Mouse (Mus musculus) brain, adult 2 months (tissue): Measurements from ENCODE around the gene Platr17.
A peak's percentile ranks its signal among the peaks of the same experiment; 100 is the strongest.
"Not testable (repeated sequence)": the region's sequence is repeated elsewhere in the genome, so short reads cannot be mapped to it uniquely, and the experiment has no call there.

Source experiments
- DNase-seq: peaks from one replicate; pipeline ENCODE4 v3.0.0; 2011; ENCODE audit warnings: low read depth, low spot score

The Platr17 gene

GRCm38 (mm10) chr17:33940206-33940805 lies 35.4 kb downstream of the Platr17 start, which contains the start of the genes Pfdn6 and Wdr46:
Gene Pfdn6, minus strand, starts transcription at chr17:33940343.
Gene Wdr46, plus strand, starts transcription at chr17:33940660.
- peak; percentile 96 for DNase-seq

- no peak for DNase-seq
These were observed 36.0 kb downstream of the Platr17 start for GRCm38 (mm10) chr17:33940981-33941380.

GRCm38 (mm10) chr17:33941381-33941780 lies 36.4 kb downstream of the Platr17 start:
- DNase-seq, result no peak

- DNase-seq, result no peak
These were observed 38.5 kb downstream of the Platr17 start for GRCm38 (mm10) chr17:33943454-33943853.

- peak; percentile 60 for DNase-seq
These were observed 42.6 kb downstream of the Platr17 start for GRCm38 (mm10) chr17:33947430-33948089.

- DNase-seq, result no peak
These were observed 43.4 kb downstream of the Platr17 start for GRCm38 (mm10) chr17:33948090-33948904.

GRCm38 (mm10) chr17:33948905-33949537 lies 44.1 kb downstream of the Platr17 start:
- DNase-seq, result no peak

- no peak for DNase-seq
These were observed 45.2 kb downstream of the Platr17 start for GRCm38 (mm10) chr17:33950131-33950625.

- peak; percentile 94 for DNase-seq
These were observed 46.3 kb downstream of the Platr17 start, which contains the start of gene B3galt4 for GRCm38 (mm10) chr17:33951021-33951946. Gene B3galt4, minus strand, starts transcription at chr17:33951488.

- not testable (repeated sequence) for DNase-seq
These were observed 47.1 kb downstream of the Platr17 start for GRCm38 (mm10) chr17:33952015-33952414.

GRCm38 (mm10) chr17:33952879-33953278 lies 47.9 kb downstream of the Platr17 start:
- no peak for DNase-seq

GRCm38 (mm10) chr17:33953310-33953709 lies 48.4 kb downstream of the Platr17 start:
- DNase-seq, result no peak

- DNase-seq, result no peak
These were observed 49.1 kb downstream of the Platr17 start for GRCm38 (mm10) chr17:33953961-33954565.

- no peak for DNase-seq
These were observed 50.0 kb downstream of the Platr17 start for GRCm38 (mm10) chr17:33954646-33955554.

- DNase-seq, result peak; percentile 100
These were observed 50.8 kb downstream of the Platr17 start, which contains the start of the genes Vps52 and Rps18 for GRCm38 (mm10) chr17:33955555-33956214. Gene Vps52, plus strand, starts transcription at chr17:33955812. Gene Rps18, minus strand, starts transcription at chr17:33956001.
